Mouse (Mus musculus): ENCODE results near the gene Klhl18. TPM values are rescaled to one million over a fixed set of nuclear protein-coding genes. Genes with fewer than 3 reads are reported as not detected.

Gene Klhl18
- 10 to 100 TPM; 10.8 to 15.1 (median 12.6) TPM for total RNA-seq (2022)

- DNase-seq, result peak; percentile 96
Observed at GRCm38 (mm10) chr9:110476124-110477091, at the start of gene Klhl18, which contains the start of gene Kif9. TSS of gene Klhl18 (minus strand) at chr9:110476694. TSS of gene Kif9 (plus strand) at chr9:110476958.

GRCm38 (mm10) chr9:110525737-110526136 lies 49.2 kb upstream of the Klhl18 start:
- DNase-seq, result no peak

DNA sequence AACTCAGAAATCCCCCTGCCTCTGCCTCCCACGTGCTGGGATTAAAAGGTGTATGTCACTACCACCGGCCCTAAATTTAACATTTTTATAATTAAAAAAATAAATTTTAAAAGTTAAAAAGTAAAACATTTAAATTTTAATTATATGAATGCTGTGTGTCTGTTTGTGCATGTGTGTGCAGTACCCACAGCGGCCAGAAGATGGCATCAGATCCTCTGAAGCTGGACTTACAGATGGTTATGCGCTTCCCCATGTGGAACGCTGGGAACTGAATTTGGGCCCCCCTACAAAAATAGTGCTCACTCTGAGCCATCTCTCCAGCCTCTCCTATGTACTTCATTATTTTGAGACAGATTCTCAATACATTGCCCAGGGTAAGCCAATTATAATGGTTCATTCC lies 14.4 kb upstream of the Klhl18 start:
- no peak for DNase-seq

- DNase-seq, result no peak
Observed at GRCm38 (mm10) chr9:110488841-110489240, 12.3 kb upstream of the Klhl18 start.

- no peak for DNase-seq
Observed at GRCm38 (mm10) chr9:110478639-110479038, 2.1 kb upstream of the Klhl18 start.

DNA sequence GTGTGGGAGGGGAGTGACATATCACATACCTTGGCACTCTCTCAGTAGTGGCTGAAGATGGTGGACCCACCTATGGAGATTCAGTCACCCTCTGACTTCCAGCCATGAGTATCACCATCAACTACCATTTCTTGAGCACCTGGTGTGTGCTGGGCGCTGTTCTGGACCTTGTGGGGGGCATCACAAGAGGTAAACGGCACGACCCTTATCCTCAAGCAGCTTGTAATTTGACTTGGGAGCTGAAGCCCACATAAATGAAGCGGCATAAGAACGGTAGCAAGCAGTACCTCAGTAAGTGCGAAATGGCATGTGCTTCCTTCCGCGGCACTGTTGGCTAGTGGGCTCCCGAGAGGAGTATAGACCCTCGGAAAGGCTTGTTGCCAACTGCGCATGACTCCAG lies 1.5 kb upstream of the Klhl18 start:
- no peak for DNase-seq

DNA sequence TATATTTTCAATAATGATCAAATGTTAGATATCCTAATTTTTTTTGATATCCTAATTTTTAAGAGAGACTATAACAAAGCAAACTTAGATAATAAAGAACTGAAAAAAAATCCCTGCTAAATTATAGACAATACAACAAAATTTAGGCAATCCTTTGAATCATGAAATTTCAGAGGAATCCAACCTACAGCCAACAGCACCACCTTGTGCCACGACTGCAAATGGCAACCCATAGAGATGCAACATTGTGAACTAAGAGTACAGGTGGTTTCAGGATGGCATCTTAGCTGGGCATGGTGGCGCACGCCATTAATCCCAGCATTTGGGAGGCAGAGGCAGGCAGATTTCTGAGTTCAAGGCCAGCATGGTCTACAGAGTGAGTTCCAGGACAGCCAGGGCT lies 10.3 kb downstream of the Klhl18 start:
- no peak for DNase-seq

GRCm38 (mm10) chr9:110465336-110465735 lies 11.2 kb downstream of the Klhl18 start:
- DNase-seq, result no peak

GRCm38 (mm10) chr9:110463983-110464591 lies 12.4 kb downstream of the Klhl18 start:
- no peak for DNase-seq

DNA sequence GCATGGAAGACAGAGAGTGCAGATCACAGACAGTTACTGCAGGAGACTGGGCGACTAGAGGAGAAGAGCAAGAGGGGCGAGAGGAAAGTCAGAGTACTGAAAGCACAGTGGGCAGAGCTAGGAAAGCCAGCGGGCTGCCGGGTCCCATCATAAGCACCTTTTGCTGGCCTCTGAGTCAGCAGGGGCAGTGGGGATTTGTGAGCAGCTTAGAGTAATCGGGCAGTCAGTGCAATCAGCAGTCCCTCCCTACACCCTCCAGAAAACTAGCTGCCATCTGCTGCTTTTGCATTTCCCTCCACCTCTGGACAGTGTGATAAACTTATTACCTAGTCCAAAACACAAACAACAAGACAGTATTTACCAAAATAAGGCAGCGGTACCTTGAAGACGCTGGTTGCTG lies 14.2 kb downstream of the Klhl18 start:
- DNase-seq, result no peak

- DNase-seq, result no peak
Observed at GRCm38 (mm10) chr9:110460884-110461815, 15.3 kb downstream of the Klhl18 start.

GRCm38 (mm10) chr9:110459145-110459727 lies 17.3 kb downstream of the Klhl18 start:
- no peak for DNase-seq

GRCm38 (mm10) chr9:110457926-110458325 lies 18.6 kb downstream of the Klhl18 start:
- DNase-seq, result no peak

DNA sequence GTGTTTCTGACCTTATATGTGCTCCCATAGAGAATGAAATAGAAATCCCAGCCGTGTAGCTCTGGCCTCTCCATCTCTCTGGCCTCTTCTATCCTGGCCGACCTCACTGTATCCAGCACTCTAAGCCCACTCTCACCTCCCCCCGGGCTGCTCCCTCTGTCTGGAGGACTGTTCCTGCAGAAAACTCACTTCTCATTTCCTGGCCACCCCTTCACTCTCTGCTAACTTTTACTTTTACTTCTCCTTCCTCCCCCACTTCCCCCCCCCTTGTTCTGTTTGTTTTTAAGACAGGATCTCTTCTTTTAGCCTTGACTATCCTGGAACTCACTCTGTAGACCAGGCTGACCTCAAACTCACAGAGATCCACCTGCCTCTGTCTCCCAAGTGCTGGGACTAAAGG lies 24.0 kb downstream of the Klhl18 start:
- DNase-seq, result no peak

- DNase-seq, result peak; percentile 31
Observed at GRCm38 (mm10) chr9:110448857-110449617, 27.5 kb downstream of the Klhl18 start.

DNA sequence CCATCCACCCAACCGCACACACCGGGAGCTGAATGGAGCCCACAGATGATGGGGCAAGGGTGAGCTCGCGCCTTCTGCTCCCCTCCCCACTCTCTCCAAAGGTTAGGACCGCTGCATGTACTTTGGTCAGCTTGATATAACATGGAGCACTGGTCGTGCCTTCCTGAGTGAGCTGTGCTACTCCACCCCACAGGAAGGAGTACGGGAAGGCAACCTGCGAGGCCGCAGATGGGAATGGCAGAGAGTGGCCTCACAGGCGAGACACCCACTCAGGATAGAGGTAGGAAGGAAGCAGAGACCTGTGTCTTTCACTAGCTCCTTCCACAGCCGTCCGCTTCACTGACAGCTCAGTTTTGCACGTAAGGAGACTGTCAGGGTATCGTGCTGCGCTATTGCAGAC lies 28.1 kb downstream of the Klhl18 start:
- DNase-seq, result no peak

- DNase-seq, result no peak
Observed at GRCm38 (mm10) chr9:110440559-110440958, 35.9 kb downstream of the Klhl18 start.

- DNase-seq, result no peak
Observed at GRCm38 (mm10) chr9:110440049-110440448, 36.4 kb downstream of the Klhl18 start.

DNA sequence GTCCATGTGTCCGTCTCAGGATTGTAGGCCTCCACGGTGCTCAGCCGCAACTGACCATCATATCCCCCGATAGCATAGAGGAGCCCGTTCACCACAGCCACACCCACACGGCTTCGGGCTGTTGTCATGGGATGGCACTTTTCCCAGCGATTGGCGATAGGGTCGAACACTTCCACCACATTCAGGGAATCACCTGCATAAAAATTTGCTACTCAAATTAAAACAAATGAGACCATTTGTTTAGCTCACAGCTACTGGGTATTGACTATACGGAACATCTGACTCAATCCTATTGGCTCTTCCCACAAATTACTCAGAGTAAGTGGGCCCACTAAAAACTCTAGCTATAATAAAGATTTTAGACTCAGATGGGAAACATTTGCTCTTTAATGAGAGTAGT lies 40.5 kb downstream of the Klhl18 start:
- no peak for DNase-seq

GRCm38 (mm10) chr9:110433045-110433444 lies 43.4 kb downstream of the Klhl18 start:
- DNase-seq, result no peak

DNA sequence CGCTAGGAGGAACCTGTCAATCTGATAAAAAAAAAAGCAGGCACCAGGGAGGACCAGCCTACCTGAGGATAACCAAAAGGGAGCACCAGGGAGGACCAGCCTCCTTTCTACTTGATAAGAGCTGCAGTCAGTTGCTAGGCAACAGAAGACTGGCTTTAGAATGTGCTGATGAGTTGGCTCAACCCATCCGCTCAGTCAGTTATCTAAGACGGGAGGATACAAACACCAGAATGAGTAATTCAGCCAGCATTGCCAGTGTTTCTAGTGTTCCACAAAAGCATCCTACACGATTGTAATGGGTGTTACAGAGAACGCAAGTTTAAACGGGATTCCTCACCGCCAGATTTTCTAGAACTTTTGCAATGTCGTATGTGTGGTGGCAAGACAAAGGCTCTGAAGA lies 45.3 kb downstream of the Klhl18 start:
- no peak for DNase-seq

Data from adrenal gland, adult 8-10 months (tissue).